Mouse (Mus musculus) hindbrain, embryonic 11.5 days (tissue): ENCODE measurements around the gene Aacs. TPM values are rescaled to one million over a fixed set of nuclear protein-coding genes. Genes with fewer than 3 reads are reported as not detected.
A peak's percentile ranks its signal among the peaks of the same experiment; 100 is the strongest.

ENCODE experiments used
- ATAC-seq: fragments of 200-750 bp; cut with Nextera tagmentation; 2 replicates; pipeline ENCODE4 v1.8.0; 2017; ENCODE audit warnings: mild to moderate bottlenecking, moderate TSS enrichment, moderate library complexity; ENCODE audit not compliant: low FRiP score
- DNase-seq: peaks from one replicate; pipeline ENCODE4 v3.0.0-alpha.2; 2015; ENCODE audit warnings: low spot score
- H3K27ac ChIP-seq: fragments of 300-500 bp; sonication (generic); 2 replicates; pipeline ENCODE4 v1.5.1; 2014; ENCODE audit warnings: mild to moderate bottlenecking, low read depth, low read length
- H3K27me3 ChIP-seq: fragments of 300-500 bp; sonication (generic); 2 replicates; pipeline ENCODE4 v1.6.1; 2014; ENCODE audit warnings: mild to moderate bottlenecking, low read length, moderate library complexity, mixed read lengths; ENCODE audit not compliant: control insufficient read depth, insufficient read depth
- H3K36me3 ChIP-seq: fragments of 300-500 bp; sonication (generic); 2 replicates; pipeline ENCODE4 v1.6.1; 2014; ENCODE audit warnings: mild to moderate bottlenecking, low read length, moderate library complexity, mixed read lengths; ENCODE audit not compliant: control insufficient read depth, insufficient read depth
- H3K4me1 ChIP-seq: fragments of 300-500 bp; sonication (generic); replicated peaks from 2 replicates; pipeline ENCODE4 v1.6.1; 2014; ENCODE audit warnings: low read length, mixed read lengths; ENCODE audit not compliant: control insufficient read depth, insufficient read depth
- H3K4me2 ChIP-seq: fragments of 300-500 bp; sonication (generic); replicated peaks from 2 replicates; pipeline ENCODE4 v1.6.1; 2014; ENCODE audit warnings: mild to moderate bottlenecking, low read depth, low read length
- H3K4me3 ChIP-seq: fragments of 300-500 bp; sonication (generic); 2 replicates; pipeline ENCODE4 v1.5.1; 2014; ENCODE audit warnings: low read depth, low read length
- H3K9ac ChIP-seq: fragments of 300-500 bp; sonication (generic); 2 replicates; pipeline ENCODE4 v1.6.1; 2014; ENCODE audit warnings: low read depth, low read length
- H3K9me3 ChIP-seq: fragments of 300-500 bp; sonication (generic); 2 replicates; pipeline ENCODE4 v1.6.1; 2016; ENCODE audit warnings: low read length; ENCODE audit not compliant: control insufficient read depth
- WGBS: fragments of 180-500 bp; shearing (Covaris S2); extraction: QIAGEN DNeasy Blood & Tissue Kit; methylation state at CpG from one replicate; pipeline ENCODE4 v1.1.7; 2014; 5-methylcytosine and 5-hydroxymethylcytosine counted together
- polyA plus RNA-seq: library from polyadenylated mRNA; unstranded; fragments of >200 nt; fragmentation: Nextera tagmentation; extraction: Ambion mirVana; gene quantifications from 2 replicates; pipeline ENCODE4 v1.2.1, GENCODE M21; 2014

Gene Aacs
- polyA plus RNA-seq, 1 experiment from 2014 or later: 48.6 TPM

DNA sequence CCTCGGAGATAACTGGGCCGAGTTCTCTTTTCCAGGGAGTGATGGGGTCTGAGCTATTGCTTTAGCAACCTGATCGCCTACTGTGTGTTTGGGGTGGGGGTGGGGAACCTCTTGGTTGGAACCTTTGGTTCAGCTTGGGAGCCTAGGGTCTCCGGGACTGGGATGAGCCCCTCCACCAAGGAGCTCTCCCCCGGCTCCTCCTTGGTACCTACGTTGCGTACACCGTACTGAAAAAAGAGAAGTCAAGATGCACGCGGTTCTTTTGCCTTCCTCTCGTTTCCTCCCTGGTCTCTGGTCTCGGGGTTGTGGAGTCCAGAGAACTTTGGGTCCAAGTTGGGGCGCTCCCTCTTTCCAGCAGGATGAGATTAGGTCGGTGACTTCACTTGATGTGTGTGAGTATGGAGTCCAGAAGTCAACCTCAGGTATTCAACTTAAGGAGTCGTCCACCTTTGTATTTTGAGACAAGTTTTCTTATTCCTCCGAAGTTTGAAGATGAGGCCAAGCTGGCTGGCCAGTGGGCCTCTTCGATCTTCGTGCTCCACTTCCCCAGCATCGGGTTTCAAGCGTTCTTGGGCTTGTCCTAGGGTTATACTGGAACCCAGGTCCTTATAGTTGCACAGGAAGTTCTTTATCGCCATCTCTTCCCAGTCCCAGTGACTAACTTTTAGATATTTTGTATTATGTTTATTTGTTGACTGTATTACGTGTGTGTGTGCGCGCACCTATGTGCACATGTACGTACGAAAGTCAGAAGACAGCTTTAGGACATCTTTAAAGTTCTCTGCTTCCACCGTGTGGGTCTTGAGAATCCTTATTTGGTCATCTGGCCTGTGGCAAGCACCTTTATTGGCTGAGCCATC, 33.2 kb upstream of the Aacs start:
- H3K27me3 ChIP-seq: no peaks in the 10 kb centered on the region
- peak overlapping the region; percentile 88 for H3K4me3 ChIP-seq
- WGBS: 22% methylated on average over 27 of the region's 27 CpGs
- DNase-seq (no peak), ATAC-seq (peak; percentile 38)
- H3K4me1 ChIP-seq: peaks cover 4% of the 10 kb centered on the region; the same call in 1 of the 2 replicates
- peak overlapping the region; percentile 78 for H3K4me2 ChIP-seq
- H3K27ac ChIP-seq: peak overlapping the region; percentile 81; the same call in 1 of the 2 replicates
- no peaks in the 10 kb centered on the region for H3K9me3 ChIP-seq
- H3K36me3 ChIP-seq: no peaks in the 10 kb centered on the region
- peak overlapping the region; percentile 90 for H3K9ac ChIP-seq

DNA sequence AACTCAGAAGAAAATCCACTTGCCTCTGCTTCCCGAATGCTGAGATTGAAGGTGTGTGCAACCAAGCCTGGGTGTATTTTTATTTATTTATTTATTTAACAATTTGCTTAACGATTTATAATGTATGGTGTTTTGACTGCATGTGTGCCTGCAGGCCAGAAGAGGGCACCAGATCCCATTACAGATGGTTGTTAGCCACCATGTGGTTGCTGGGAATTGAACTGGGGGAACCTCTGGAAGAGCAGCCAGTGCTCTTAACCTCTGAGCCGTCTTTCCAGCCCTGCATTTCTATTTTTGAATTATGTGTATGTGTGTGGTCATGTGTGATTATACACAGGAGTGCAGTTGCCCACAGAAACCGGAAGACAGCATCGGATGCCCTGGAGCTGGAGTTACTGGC, 32.3 kb upstream of the Aacs start:
- WGBS: 91% methylated on average over 5 of the region's 5 CpGs
- no peak for DNase-seq

DNA sequence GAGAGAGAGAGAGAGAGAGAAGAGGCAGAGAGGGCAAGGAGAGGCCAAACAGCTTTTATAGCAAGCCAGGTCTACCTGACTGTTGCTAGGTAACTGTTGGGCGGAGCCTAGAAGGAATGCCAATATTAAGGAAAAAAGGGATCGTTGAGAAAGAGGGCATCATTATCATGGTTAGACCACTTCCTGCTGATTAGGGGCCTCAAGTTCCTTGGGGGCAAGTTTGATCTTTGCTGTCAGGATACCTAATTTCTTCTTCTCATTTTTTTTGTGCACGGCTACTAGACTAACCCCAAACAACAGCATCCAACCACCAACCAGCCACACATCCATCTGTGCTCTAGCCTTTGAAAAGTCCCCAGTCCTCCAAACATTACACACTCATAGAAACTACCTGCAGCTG, 31.7 kb upstream of the Aacs start:
- WGBS: 83% methylated on average over 3 of the region's 3 CpGs
- peaks cover 4% of the 10 kb centered on the region; the same call in 1 of the 2 replicates for H3K4me1 ChIP-seq

More for the DNA sequence above, 32.3 kb upstream of the Aacs start:
- Histone ChIP-seq H3K27me3 (no peaks in the 10 kb centered on the region), H3K36me3 (no peaks in the 10 kb centered on the region), H3K4me2 (no peak overlapping the region), H3K4me3 (no peak overlapping the region), H3K9ac (no peak overlapping the region), H3K27ac (no peak overlapping the region), H3K4me1 (peaks cover 4% of the 10 kb centered on the region; the same call in 1 of the 2 replicates), H3K9me3 (no peaks in the 10 kb centered on the region)
- ATAC-seq: no peak

DNA sequence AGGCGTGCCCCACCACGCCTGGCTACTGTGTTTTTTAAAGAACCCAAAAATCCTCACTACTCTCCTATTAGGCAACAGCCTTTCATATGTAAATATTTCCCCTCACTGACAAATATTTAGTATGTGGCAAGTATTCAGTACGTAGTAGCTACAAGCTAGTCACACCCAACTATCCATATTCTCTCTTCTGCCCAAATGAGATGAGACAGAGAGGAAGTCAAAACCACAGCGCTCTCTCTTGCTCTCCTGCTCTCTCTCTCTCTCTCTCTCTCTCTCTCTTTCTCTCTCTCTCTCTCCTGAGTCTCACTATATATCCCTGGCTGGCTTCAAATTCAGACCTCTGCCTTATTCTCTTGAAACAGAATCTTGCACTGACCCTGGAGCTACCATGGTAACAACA, 31.1 kb upstream of the Aacs start:
- Histone ChIP-seq H3K4me2 (no peak overlapping the region), H3K4me1 (peaks cover 4% of the 10 kb centered on the region; the same call in 1 of the 2 replicates), H3K4me3 (no peak overlapping the region), H3K9ac (no peak overlapping the region), H3K27ac (no peak overlapping the region), H3K27me3 (no peaks in the 10 kb centered on the region), H3K36me3 (no peaks in the 10 kb centered on the region), H3K9me3 (no peaks in the 10 kb centered on the region)
- ATAC-seq (no peak), DNase-seq (no peak)
- 97% methylated on average over 4 of the region's 4 CpGs for WGBS

More for the DNA sequence above, 31.7 kb upstream of the Aacs start:
- Histone ChIP-seq H3K36me3 (no peaks in the 10 kb centered on the region), H3K9me3 (no peaks in the 10 kb centered on the region), H3K27me3 (no peaks in the 10 kb centered on the region), H3K4me3 (no peak overlapping the region), H3K27ac (no peak overlapping the region), H3K4me2 (no peak overlapping the region), H3K9ac (no peak overlapping the region)
- DNase-seq (no peak), ATAC-seq (no peak)

DNA sequence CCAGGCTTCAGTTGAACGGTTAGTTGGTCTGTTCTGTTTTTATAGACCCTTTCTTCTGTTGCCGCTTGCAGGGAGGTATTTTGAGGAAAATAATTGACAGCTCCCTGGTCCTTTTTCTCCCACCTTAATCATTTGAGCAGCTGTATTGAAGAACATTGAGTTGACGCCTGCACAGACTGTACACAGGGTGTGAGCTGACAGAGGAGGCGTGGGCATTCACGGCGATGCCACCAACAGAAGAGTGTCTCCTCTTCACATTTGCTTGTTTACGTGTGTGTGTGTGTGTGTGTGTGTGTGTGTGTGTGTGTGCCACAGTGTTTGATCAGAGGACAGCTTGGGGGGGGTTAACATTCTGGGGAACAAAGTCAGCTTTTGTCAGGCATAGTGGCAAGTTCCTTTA, 29.3 kb upstream of the Aacs start:
- no peak for ATAC-seq
- no peak overlapping the region for H3K4me2 ChIP-seq
- no peaks in the 10 kb centered on the region for H3K36me3 ChIP-seq
- no peak for DNase-seq
- peaks cover 4% of the 10 kb centered on the region; the same call in 1 of the 2 replicates for H3K4me1 ChIP-seq
- H3K27me3 ChIP-seq: no peaks in the 10 kb centered on the region
- WGBS: 77% methylated on average over 7 of the region's 7 CpGs
- H3K4me3 ChIP-seq: no peak overlapping the region
- H3K9ac ChIP-seq: no peak overlapping the region
- no peak overlapping the region for H3K27ac ChIP-seq
- H3K9me3 ChIP-seq: no peaks in the 10 kb centered on the region

DNA sequence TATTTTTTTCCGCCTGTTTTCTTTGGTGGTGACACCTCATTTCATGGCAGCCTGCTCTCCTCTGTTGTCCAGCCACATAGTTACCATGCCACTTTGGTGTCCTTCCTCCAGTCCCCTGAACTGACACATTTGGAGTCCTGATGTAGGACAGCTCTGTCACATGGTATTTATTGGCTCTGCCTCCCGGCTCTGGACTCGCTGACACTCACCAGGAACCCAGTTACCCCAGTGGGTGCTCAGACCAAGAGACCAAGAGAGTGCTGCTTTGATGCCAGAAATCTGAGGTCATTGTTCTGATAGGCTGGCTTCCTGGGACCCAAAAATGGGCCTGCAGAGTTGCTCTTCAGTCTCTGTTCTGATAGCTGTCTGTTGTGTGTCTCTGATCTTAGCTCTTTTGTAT, 27.6 kb upstream of the Aacs start:
- H3K27ac ChIP-seq: no peak overlapping the region
- no peaks in the 10 kb centered on the region; the same call in 1 of the 2 replicates for H3K36me3 ChIP-seq
- no peak overlapping the region for H3K9ac ChIP-seq
- H3K4me2 ChIP-seq: no peak overlapping the region
- H3K27me3 ChIP-seq: no peaks in the 10 kb centered on the region
- H3K9me3 ChIP-seq: no peaks in the 10 kb centered on the region
- DNase-seq (no peak), ATAC-seq (no peak)
- H3K4me1 ChIP-seq: no peaks in the 10 kb centered on the region
- 86% methylated on average over 3 of the region's 3 CpGs for WGBS
- H3K4me3 ChIP-seq: no peak overlapping the region

DNA sequence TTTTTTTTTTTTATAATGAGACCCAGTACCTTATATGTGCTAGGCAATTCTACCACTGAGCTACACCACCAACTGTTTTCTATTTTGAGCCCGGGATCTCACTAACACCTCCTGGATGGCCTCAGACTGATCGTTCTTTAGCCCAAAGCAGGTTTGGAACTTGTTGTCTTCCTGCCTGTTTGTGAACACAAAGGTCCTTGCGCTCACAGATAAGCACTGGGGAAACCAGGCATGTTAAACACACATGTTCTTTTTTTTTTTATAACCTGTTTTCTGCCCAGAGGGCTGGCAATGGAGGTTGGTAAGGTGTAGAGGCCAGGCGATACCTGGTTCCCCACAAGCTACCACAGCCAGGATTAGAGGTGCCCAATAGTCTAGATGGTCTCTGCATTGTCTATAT, 27.0 kb upstream of the Aacs start:
- DNase-seq: no peak
- H3K27ac ChIP-seq: no peak overlapping the region
- H3K36me3 ChIP-seq: no peaks in the 10 kb centered on the region; the same call in 1 of the 2 replicates

DNA sequence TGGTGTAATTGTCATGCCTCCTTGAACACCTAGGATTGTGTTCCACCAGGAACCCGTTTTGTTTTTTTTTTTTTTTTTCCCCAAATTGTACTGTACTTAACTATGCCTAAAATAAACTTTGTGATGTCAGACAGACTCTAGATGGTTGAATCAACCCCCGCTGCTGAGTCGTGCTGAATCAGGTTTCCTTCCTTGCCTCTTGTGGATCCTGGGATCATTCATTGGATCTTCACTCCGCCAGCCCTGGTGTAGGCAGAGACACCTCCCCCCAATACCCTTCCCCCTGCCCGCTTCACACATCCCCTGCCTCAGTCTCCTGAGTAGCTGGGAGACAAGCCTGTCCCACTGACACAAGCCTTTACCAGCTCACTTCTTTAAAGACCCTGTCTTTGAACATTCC, 26.3 kb upstream of the Aacs start:
- no peak overlapping the region for H3K4me3 ChIP-seq
- H3K4me2 ChIP-seq: no peak overlapping the region
- no peaks in the 10 kb centered on the region; the same call in 1 of the 2 replicates for H3K36me3 ChIP-seq
- H3K9ac ChIP-seq: no peak overlapping the region
- no peaks in the 10 kb centered on the region for H3K9me3 ChIP-seq
- ATAC-seq (no peak), DNase-seq (no peak)
- H3K27ac ChIP-seq: no peak overlapping the region
- H3K4me1 ChIP-seq: no peaks in the 10 kb centered on the region
- 80% methylated on average over 5 of the region's 5 CpGs for WGBS
- H3K27me3 ChIP-seq: no peaks in the 10 kb centered on the region

More for the DNA sequence above, 27.0 kb upstream of the Aacs start:
- WGBS: 96% methylated on average over 4 of the region's 4 CpGs
- Histone ChIP-seq H3K4me1 (no peaks in the 10 kb centered on the region), H3K9me3 (no peaks in the 10 kb centered on the region), H3K27me3 (no peaks in the 10 kb centered on the region), H3K9ac (no peak overlapping the region), H3K4me2 (no peak overlapping the region), H3K4me3 (no peak overlapping the region)
- no peak for ATAC-seq

DNA sequence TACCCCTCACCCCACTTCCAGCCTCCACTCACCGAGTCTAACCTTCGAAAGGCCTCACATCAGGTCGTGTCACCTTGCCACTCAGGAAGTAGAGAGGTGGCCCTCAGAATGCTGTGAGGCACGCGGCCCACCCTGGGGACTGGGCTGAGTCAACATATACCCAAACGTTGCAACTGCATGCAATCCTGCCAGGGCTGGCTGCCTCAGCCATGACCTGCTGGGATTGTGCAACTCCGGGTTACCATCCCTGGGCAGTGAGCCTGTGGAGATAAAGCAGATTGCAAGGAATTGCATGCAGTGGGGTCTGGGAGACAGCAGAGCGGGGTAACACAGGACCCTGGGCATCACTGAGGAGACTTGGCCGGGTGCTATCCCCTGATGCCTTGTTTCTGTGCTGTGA, 23.0 kb upstream of the Aacs start:
- no peak overlapping the region for H3K4me3 ChIP-seq
- no peak overlapping the region for H3K27ac ChIP-seq
- H3K36me3 ChIP-seq: no peaks in the 10 kb centered on the region; the same call in 1 of the 2 replicates
- no peak overlapping the region for H3K4me2 ChIP-seq
- DNase-seq (no peak), ATAC-seq (no peak)
- H3K27me3 ChIP-seq: no peaks in the 10 kb centered on the region
- WGBS: 92% methylated on average over 9 of the region's 9 CpGs
- no peak overlapping the region for H3K9ac ChIP-seq
- no peaks in the 10 kb centered on the region for H3K4me1 ChIP-seq
- no peaks in the 10 kb centered on the region for H3K9me3 ChIP-seq
